Mouse (Mus musculus) heart, embryonic 16.5 days (tissue): ENCODE measurements around the gene Mrps12. TPM values are rescaled to one million over a fixed set of nuclear protein-coding genes. Genes with fewer than 3 reads are reported as not detected.

Experiments
- ATAC-seq: fragments of 200-750 bp; cut with Nextera tagmentation; replicated peaks from 2 replicates; pipeline ENCODE4 v1.8.0; 2017; ENCODE audit warnings: moderate number of reproducible peaks; ENCODE audit not compliant: insufficient read depth, low FRiP score; ENCODE audit errors: extremely low read depth
- H3K27ac ChIP-seq: fragments of 300-500 bp; sonication (generic); 2 replicates; pipeline ENCODE4 v1.5.1; 2014; ENCODE audit warnings: mild to moderate bottlenecking, low read length, control low read depth, moderate library complexity
- H3K27me3 ChIP-seq: fragments of 300-500 bp; sonication (generic); 2 replicates; pipeline ENCODE4 v1.6.1; 2014; ENCODE audit warnings: low read length, mixed read lengths; ENCODE audit not compliant: control insufficient read depth, insufficient read depth
- H3K36me3 ChIP-seq: fragments of 300-500 bp; sonication (generic); 2 replicates; pipeline ENCODE4 v1.6.1; 2014; ENCODE audit not compliant: control insufficient read depth, insufficient read depth
- H3K4me1 ChIP-seq: fragments of 300-500 bp; sonication (generic); 2 replicates; pipeline ENCODE4 v1.6.1; 2014; ENCODE audit warnings: low read length, mixed read lengths; ENCODE audit not compliant: control insufficient read depth, insufficient read depth
- H3K4me2 ChIP-seq: fragments of 300-500 bp; sonication (generic); 2 replicates; pipeline ENCODE4 v1.6.1; 2014; ENCODE audit warnings: low read depth, mild to moderate bottlenecking, control low read depth, low read length
- H3K4me3 ChIP-seq: fragments of 300-500 bp; sonication (generic); 2 replicates; pipeline ENCODE4 v1.5.1; 2014; ENCODE audit warnings: mild to moderate bottlenecking, control low read depth, low read length
- H3K9ac ChIP-seq: fragments of 300-500 bp; sonication (generic); 2 replicates; pipeline ENCODE4 v1.6.1; 2014; ENCODE audit warnings: low read length, control low read depth
- H3K9me3 ChIP-seq: fragments of 300-500 bp; sonication (generic); replicated peaks from 2 replicates; pipeline ENCODE4 v1.6.1; 2016; ENCODE audit warnings: low read length; ENCODE audit not compliant: control insufficient read depth
- WGBS: fragments of 180-500 bp; shearing (Covaris S2); extraction: QIAGEN DNeasy Blood & Tissue Kit; methylation state at CpG from one replicate; pipeline ENCODE4 v1.1.7; 2014; 5-methylcytosine and 5-hydroxymethylcytosine counted together
- polyA plus RNA-seq: library from polyadenylated mRNA; unstranded; fragments of >200 nt; fragmentation: Nextera tagmentation; extraction: Ambion mirVana; gene quantifications from 2 replicates; pipeline ENCODE4 v1.2.1, GENCODE M21; 2015

The Mrps12 gene
- polyA plus RNA-seq, result 122 TPM in 2 replicates

DNA sequence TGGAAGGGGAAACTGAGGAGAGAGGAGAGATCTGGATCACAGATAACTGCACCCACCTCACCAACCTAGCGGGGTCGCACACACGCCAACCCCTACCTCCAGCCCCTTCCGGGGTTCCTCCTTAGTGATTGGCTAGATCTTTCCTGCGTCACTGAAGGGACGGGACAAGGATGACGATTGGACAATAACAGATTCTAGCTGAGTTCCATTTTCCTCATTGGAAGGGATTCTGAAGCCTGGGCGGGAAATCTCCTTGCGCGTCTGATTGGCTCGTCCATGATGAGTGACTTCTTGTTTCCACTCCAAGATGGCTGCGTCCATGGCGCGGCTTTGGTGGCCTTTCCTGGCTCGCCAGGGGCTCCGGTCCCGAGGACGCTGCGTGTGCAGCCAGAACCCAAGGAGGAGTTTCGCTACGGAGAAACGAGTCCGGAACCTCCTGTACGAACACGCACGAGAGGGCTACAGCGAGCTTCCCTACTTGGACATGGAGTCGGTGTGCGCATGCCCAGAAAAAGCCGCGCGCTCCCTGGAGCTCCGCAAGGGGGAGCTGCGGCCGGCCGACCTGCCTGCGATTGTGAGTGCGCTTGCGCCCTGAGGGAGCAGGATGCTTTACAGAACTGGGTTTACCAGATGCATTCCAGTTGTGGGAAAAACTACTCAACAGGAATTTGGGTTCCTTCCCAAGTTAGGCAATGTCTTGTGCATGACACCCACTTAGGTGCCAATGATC is at the start of gene Mrps12, which contains the start of gene Sars2:
Gene Mrps12 (minus strand): TSS at position 112 of the 730 bp plus-strand sequence.
Gene Sars2 (plus strand): TSS at position 284 of the 730 bp plus-strand sequence.
- H3K27ac ChIP-seq, result peak within 1 kb of the TSS; percentile 92
- peaks cover 12% of the 10 kb centered on the region for H3K4me1 ChIP-seq
- no peaks in the 10 kb centered on the region for H3K27me3 ChIP-seq
- under 1% methylated on average over 39 of the region's 39 CpGs for WGBS
- peak; percentile 98 for ATAC-seq
- H3K4me3 ChIP-seq, result peak within 1 kb of the TSS; percentile 80
- H3K4me2 ChIP-seq, result peak within 1 kb of the TSS; percentile 76
- H3K36me3 ChIP-seq, result peaks cover 36% of the 10 kb centered on the region
- H3K9me3 ChIP-seq, result no peaks in the 10 kb centered on the region
- peak within 1 kb of the TSS; percentile 89 for H3K9ac ChIP-seq

DNA sequence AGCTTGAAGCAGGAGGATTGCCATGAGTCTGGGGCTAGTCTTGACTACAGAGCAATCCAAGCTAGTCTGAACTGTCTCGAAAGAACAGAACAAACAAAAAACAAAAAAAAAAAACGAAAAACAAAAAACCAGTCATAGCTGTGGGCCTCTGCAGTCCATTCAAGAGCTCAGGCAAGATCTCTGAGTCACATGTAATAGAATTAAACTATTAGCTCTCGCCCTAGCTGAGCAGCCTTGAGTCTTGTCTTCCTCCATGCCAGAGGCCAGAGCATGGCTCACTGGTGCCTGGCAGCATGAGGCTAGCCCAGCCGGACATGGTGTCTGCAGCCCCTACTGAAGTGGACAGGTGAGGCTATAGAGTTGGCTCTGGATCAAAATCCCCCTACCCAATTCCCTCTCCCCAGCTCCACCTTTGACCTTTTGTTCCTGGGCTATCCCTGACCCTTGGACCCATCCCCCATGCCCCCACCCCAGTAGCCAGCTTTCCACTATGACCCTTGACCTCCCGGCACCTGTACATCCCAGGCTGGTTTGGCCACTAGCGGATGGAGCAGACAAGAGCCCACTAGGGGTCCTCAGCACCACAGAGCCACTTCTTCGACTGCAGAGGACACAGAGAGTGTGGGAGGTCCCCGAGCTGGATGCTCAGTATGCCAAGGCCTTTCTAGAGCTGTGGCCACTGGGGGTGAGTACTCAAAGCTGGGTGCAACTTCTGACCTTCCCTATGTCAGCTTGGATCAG is 48.6 kb upstream of the Mrps12 start:
- Histone ChIP-seq H3K9ac (no peak overlapping the region), H3K27ac (no peak overlapping the region), H3K4me2 (no peak overlapping the region), H3K36me3 (0 out of 2 replicates have a peak, but pooled peaks cover 2% of the 10 kb centered on the region), H3K4me3 (no peak overlapping the region), H3K4me1 (no peaks in the 10 kb centered on the region), H3K27me3 (no peaks in the 10 kb centered on the region), H3K9me3 (no peaks in the 10 kb centered on the region)
- 54% methylated on average over 8 of the region's 8 CpGs for WGBS
- no peak for ATAC-seq

DNA sequence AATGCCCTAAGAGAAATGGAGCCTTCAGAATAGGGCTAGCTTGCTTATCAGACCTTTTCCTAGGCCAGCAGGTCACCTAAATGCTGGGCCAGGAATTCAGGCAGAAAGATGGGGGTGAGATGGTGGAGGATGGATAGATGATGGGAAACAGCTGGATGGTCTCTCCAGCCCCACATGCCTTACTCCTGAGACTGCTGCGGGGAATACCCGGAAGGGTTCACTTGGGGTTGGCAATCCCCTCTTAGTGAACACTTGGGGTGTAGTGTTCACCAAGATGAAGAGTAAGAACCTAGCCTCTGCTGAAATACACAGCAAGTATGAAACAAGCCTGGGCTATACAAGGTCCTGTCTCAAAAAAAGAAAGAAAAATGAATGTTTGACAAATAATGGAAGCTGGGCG is 47.6 kb upstream of the Mrps12 start:
- 72% methylated on average over 3 of the region's 3 CpGs for WGBS
- Histone ChIP-seq H3K4me1 (no peaks in the 10 kb centered on the region), H3K4me3 (peak overlapping the region; percentile 25; the same call in 1 of the 2 replicates), H3K4me2 (peak overlapping the region; percentile 26), H3K27ac (peak overlapping the region; percentile 41; the same call in 1 of the 2 replicates), H3K36me3 (0 out of 2 replicates have a peak, but pooled peaks cover 2% of the 10 kb centered on the region), H3K27me3 (no peaks in the 10 kb centered on the region), H3K9ac (peak overlapping the region; percentile 54; the same call in 1 of the 2 replicates), H3K9me3 (no peaks in the 10 kb centered on the region)
- no peak for ATAC-seq

DNA sequence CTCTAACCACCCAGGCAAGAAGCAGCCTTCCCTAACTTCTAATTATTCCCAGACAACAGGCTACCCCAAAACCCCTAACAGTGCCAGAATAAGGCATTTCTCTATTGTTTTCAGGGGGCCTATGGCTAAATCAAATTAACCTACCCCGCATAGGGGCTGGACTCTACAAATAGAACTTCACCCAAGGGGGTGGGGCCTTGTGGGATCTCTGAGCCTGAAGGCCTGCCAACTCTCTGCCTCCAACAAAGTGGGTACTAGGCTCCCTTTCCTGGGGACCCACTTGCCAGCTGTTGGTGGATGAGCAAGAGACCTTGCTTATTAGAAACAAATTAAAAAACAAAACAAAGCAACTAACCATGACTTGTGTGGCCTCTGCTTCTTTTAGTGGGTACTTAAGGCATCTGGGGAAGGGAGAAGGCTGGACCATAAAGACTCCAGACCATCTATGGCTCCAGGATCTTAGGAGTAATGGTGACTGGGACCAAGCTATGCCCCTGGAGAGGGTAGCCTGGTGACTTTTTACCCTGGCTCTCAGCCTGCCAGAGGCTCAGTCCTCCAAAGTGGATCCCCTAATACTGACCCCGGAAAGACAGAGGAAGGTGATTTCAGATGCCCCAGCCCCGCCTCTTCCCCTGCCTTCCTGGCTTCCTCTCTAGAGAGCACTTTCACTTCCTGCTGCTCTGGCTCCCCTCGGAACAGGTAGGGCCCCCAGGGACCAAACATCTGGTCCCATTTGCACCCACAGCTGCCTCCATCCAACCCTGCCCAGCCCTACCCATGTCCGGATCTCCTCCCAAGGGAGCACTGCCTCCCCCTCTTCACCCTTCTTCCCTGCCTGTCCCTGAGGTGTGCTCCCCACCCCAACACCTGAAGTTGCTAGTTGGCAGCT is 46.9 kb upstream of the Mrps12 start, which contains the start of gene Rinl:
Gene Rinl (plus strand): TSS at position 663 of the 889 bp plus-strand sequence.
- H3K4me1 ChIP-seq, result no peaks in the 10 kb centered on the region
- H3K9me3 ChIP-seq, result no peaks in the 10 kb centered on the region
- H3K27me3 ChIP-seq, result no peaks in the 10 kb centered on the region
- peak within 1 kb of the TSS; percentile 41; the same call in 1 of the 2 replicates for H3K27ac ChIP-seq
- H3K9ac ChIP-seq, result peak within 1 kb of the TSS; percentile 54; the same call in 1 of the 2 replicates
- H3K36me3 ChIP-seq, result 0 out of 2 replicates have a peak, but pooled peaks cover 2% of the 10 kb centered on the region
- peak within 1 kb of the TSS; percentile 25; the same call in 1 of the 2 replicates for H3K4me3 ChIP-seq
- ATAC-seq, result no peak
- peak within 1 kb of the TSS; percentile 26 for H3K4me2 ChIP-seq
- 55% methylated on average over 5 of the region's 5 CpGs for WGBS

DNA sequence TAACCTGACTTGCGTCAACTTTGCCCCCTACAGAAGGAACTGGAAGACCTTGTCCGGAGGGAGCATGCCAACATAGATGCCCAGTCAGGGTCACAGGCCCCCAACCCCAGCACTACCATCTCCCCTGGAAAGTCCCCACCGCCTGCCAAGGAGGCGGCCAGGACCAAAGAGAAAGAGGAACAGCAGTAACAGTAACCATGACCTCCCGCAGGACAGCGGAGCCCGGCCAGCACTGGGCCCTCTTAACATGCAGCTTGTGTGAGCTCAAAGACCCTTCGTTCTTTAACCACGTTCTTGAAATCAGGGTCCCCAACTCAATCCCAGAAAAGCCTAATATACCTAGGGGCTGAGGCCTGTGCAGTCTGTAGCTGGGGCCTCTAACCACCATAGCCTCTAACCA is 46.3 kb upstream of the Mrps12 start:
- Histone ChIP-seq H3K36me3 (0 out of 2 replicates have a peak, but pooled peaks cover 2% of the 10 kb centered on the region), H3K27me3 (no peaks in the 10 kb centered on the region), H3K4me1 (no peaks in the 10 kb centered on the region), H3K27ac (no peak overlapping the region), H3K4me3 (no peak overlapping the region), H3K9me3 (no peaks in the 10 kb centered on the region), H3K4me2 (no peak overlapping the region), H3K9ac (no peak overlapping the region)
- 90% methylated on average over 9 of the region's 9 CpGs for WGBS
- ATAC-seq, result no peak

DNA sequence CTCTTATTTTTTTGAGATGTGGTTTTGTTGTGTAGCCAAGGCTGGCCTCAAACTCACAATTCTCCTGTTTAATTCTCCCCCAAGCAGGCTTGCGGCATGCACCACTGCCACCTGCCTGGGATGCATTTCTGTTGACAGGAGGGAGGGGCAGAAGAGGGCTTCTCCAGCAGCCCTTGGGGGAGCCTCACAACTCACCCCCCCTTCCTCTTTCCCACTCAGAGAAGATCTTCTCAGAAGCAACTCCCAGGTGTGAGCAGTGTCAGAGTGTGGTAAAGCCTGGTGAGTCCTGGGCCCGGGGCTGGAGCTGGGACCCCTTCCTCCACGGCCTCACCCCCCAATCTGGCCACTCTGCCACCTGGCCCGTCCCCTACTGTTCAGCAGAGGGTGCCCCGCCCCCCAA is 43.5 kb upstream of the Mrps12 start:
- ATAC-seq, result no peak
- H3K36me3 ChIP-seq, result 0 out of 2 replicates have a peak, but pooled peaks cover 2% of the 10 kb centered on the region

DNA sequence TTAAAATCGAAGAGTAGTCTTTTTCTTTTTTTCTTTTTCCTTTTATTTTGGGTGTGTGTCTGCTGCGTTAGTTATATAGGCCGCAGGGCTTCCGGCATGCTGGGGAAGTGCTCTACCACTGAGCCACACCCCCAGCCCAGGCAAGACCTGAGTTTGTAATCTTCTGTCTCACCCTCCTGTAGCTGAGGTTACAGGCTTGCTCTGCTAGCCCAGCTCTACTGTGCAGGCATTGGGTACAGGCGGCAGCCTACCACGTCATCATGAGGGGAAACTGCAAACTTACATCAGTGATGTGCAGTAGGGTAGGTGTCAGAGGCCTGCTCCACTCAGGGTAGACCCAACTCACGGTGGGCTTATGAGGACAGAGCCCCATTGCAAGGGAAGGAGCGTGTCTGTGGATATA is 39.6 kb upstream of the Mrps12 start:
- no peaks in the 10 kb centered on the region for H3K9me3 ChIP-seq
- H3K27me3 ChIP-seq, result no peaks in the 10 kb centered on the region
- H3K4me1 ChIP-seq, result peaks cover 7% of the 10 kb centered on the region
- no peak overlapping the region for H3K4me2 ChIP-seq
- no peak overlapping the region for H3K4me3 ChIP-seq
- H3K27ac ChIP-seq, result peak overlapping the region; percentile 76; the same call in 1 of the 2 replicates
- ATAC-seq, result 0 out of 2 replicates have a peak, but pooled peaks have one; percentile 46
- H3K9ac ChIP-seq, result no peak overlapping the region
- H3K36me3 ChIP-seq, result peaks cover 5% of the 10 kb centered on the region; the same call in 1 of the 2 replicates
- WGBS, result 87% methylated on average over 8 of the region's 8 CpGs

More for the DNA sequence above, 43.5 kb upstream of the Mrps12 start:
- H3K9ac ChIP-seq, result no peak overlapping the region
- no peak overlapping the region for H3K4me3 ChIP-seq
- H3K27me3 ChIP-seq, result no peaks in the 10 kb centered on the region
- 77% methylated on average over 5 of the region's 5 CpGs for WGBS
- no peak overlapping the region for H3K4me2 ChIP-seq
- no peaks in the 10 kb centered on the region for H3K9me3 ChIP-seq
- no peak overlapping the region for H3K27ac ChIP-seq
- peaks cover 6% of the 10 kb centered on the region for H3K4me1 ChIP-seq

DNA sequence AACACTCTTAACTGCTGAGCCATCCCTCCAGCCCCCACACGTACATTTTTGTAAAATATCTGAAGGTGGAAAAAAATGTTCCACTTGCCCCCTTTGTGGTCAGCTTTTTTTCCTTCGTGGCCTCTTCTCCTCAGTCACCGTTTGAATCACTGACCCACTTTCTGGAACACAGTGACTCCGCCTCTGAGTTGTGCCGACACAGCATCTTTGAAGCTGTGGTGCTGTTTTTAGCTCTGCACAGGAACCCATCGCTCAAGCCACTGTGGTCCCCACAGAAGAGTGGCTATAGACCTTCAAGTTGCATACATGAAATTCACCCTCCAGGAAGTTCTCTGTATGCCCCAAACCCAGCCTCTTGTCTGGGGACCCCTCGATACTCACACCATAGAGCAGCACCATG is 39.2 kb upstream of the Mrps12 start:
- no peaks in the 10 kb centered on the region for H3K9me3 ChIP-seq
- no peak overlapping the region for H3K4me3 ChIP-seq
- WGBS, result 53% methylated on average over 7 of the region's 7 CpGs
- ATAC-seq, result peak; percentile 34; the same call in 1 of the 2 replicates
- peaks cover 5% of the 10 kb centered on the region; the same call in 1 of the 2 replicates for H3K36me3 ChIP-seq
- peak overlapping the region; percentile 17; the same call in 1 of the 2 replicates for H3K9ac ChIP-seq
- H3K27ac ChIP-seq, result peak overlapping the region; percentile 76
- no peak overlapping the region for H3K4me2 ChIP-seq
- no peaks in the 10 kb centered on the region for H3K27me3 ChIP-seq
- peaks cover 7% of the 10 kb centered on the region for H3K4me1 ChIP-seq
